Mouse (Mus musculus): Measurements from ENCODE around the gene Pla2g16.

The Pla2g16 gene

DNA sequence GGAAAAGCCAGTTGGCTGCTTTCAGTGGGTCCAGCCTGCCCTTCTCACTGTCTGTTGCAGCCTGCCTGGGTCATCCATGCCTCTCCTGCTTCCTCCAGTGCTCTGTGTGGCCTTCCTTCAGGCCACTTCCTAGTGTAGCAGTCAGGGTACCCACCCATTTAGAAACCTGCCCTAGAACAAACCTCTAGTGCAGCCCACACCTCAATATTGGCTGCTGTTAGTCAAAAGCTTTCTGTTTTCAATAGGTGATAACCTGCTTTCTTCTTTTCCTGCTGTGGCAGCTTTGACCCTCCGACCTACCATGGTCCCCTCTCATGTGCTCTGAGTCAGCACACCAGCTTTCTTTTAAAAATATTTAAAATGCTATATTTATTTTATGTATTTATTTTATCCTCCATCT, 7.2 kb downstream of the Pla2g16 start:
- DNase-seq (ENCODE audit: low spot score) = no peak

DNA sequence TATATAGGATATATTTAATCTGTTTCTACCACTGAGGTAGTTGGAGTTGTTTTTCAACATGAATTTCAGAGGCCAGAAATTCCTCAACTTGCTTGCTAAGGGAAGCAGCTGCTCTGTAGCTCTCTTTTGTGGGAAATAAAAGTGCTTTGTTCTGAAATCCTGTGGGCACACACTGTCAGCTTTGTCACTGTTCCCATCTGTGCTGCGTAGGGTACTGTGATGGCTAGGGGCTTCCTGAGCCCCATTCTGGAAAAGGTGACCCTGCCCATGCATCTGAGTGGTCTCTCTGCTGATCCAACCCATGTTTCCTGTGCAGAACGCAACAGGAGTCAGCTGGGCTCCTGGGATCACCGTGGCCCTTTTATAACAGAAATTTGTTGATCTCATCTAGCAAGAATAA, 9.6 kb downstream of the Pla2g16 start:
- no peak for DNase-seq (ENCODE audit: low spot score)

DNA sequence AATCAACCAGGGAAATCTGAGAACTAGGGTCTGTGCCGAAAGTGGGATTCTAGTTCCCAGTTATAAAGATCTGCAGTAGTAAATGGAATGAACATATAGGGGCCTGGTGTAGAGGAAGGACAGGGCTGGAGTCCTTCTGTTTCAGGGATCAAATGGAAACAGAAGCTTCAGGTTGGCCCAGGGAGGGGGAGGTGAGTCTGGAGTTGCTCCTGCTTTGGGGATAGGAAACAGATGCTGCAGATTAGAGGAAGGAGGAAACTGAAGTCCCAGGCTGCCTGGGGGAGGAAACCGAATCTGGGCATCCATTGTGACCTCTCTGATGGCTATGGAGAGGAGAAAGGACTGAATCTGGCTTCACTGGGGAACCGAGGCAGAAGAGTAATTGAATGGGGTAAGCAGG, 11.1 kb downstream of the Pla2g16 start:
- DNase-seq (ENCODE audit: low spot score) = no peak

DNA sequence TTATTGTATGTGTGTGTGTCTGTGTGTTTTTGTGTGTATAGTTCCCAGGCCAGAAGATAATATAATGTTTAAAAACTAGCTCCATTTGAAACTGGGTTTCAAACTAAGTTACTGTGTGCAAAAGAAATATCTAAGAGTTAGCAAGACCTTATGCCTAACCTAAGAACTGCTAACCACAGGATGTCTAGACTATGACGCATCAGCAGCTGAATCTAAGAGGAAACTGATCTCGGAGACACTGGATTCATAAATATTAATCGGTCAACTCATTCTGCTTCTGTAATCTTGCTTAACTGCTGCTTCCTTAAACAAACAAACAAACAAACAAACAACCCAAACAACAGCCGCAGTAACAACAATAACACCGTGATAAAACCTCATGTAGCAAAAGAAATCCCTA, 12.4 kb downstream of the Pla2g16 start:
- DNase-seq (ENCODE audit: low spot score) = no peak

DNA sequence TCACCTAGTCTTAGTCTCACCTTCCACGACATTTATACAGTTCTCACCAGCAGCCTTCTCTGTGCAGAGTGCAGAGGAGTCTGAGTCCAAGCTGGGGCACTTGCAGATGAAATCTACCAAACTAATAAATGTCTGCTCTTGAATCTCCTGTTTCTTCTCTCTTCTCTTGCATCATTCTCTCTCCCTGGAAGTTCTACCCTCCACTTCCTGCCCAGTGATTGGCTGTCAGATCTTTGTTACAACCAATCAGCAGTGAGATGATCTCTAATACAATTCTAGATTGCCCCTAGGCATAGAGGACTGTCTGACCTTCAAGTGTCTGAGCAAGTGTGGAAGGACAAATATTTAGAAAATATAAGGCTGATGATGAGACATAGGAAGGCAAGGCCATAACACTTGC, 18.9 kb downstream of the Pla2g16 start:
- DNase-seq (ENCODE audit: low spot score) = no peak

DNA sequence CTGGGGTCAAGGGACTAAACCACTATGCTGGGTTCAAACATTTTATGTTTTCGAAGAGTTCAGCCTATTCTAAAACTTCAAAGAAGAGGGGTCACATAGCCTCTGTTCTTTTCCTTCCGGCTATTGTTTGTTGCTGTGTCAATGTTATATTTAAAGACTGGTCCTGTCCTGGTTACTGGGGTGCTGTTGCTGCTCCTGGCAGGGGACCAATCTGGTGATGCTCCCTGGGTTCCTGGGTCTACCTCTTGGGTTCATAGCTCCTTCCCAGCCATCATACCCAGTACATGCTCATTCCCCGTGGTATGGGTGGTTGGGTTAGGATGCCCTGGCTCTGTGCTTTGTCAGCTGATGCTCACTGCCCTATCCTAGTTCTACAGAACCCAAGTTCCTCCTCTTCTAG, 20.5 kb downstream of the Pla2g16 start:
- no peak for DNase-seq (ENCODE audit: low spot score)

DNA sequence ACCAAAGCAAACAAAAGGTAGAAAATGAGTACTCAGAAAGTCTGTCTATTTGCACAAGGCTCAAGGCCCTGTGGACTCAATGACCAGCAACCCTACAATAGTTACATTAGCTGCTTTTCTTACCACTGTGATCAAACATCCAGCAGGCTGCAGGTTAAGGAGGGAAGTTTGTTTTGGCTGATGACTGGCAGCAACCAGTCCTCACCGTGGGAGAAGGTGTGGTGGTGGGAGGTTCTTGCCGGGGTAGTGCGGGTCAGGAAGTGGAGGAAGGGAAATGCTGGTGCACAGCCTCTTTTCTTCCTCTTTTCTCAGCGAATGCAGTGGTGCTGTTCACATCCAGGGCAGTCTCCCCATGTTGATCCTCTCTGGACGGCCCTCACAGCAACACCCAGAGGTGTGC, 23.8 kb downstream of the Pla2g16 start:
- DNase-seq (ENCODE audit: low spot score) = no peak

DNA sequence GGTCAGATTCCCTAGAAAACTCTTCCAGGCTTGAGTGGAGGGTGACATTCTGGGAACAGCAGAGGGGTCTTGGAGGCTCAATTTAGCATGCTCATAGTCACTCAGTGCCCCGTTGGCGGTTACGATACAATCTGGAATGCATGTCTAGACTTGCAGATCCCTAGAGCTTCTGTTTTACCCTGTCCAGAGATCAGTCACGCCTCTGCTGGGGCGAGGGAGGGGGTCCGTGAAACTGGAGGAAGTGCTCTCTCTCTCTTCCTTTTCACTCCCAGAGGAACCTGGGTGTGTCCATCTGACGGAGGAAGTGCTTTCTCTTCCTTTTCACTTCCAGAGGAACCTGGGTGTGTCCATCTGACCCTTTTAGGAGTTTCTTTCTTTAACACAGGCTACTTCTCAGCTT, 25.8 kb downstream of the Pla2g16 start:
- no peak for DNase-seq (ENCODE audit: low spot score)

DNA sequence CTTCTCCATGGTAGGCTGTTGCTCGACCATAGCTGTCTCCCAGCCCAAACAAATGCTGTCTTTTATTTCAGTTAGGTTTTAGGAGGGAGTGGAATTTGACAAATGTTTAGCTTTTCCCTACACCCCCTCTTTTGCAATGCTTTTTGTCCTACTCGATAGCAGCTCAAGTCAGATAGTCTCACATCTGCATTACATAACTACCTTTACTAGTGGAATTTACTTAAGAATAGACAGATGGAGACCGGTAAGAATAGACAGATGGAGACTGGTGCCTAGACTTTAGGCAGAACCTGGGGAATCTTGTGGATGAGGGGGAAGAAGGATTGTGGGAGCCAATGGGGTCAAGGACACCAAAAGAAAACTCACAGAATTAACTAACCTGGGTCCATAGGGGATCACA, 26.3 kb downstream of the Pla2g16 start:
- no peak for DNase-seq (ENCODE audit: low spot score)

DNA sequence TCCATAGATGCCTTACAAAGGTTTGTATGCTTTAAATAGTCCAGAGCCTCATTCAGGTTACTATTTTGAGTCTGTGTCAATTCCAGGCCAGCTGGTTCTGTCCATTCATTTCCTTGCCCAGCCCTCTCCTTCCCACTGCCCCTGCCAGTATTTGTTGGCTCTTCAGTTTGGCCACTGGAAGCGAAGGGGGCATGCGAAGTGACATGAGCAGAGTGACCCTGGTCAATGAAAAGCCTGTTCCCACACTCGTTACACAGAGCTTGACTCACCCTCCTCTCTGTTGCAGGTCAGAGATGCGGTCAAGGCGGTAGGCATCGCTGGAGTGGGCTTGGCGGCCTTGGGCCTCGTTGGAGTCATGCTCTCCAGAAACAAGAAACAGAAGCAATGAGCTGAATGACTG, 28.0 kb downstream of the Pla2g16 start:
- DNase-seq (ENCODE audit: low spot score) = no peak

DNA sequence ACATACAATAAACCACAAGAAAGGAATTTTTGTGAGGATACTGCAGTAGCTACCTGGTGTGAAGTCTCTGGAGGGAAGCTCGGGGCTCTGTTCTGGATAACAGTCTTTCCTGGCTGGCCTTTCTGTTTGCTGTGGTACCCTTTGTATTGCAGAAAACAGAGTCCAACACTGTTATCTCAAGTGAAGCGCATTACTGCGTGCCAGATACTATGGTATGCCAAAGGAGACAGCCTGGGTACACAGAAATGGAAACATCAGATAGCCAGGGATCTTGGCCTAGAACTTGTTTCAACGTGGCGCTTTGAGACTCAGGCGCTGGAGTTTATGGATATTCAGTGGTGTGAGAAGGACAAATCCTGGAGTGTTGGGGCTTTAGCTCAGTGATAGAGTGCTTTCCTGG, 28.5 kb downstream of the Pla2g16 start:
- no peak for DNase-seq (ENCODE audit: low spot score)

DNA sequence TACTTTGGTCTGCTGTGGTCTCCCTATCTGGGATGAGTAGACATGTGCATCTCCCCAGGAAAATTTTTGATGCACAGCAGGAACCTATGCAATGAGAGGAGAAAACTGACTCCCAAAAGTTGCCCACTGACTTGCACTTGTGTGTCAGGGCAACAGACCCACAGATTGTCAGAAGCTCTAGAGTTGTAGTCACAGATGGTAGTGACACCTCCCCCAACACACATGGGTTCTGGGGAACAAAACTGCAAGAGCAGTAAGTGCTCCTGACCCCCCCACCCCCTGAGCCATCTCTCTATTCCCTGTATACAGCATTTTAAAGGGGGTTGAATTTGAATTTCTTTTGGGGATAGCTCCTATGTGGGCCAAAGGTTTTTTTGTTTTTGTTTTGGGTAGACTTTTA, 33.5 kb downstream of the Pla2g16 start:
- no peak for DNase-seq (ENCODE audit: low spot score)

DNA sequence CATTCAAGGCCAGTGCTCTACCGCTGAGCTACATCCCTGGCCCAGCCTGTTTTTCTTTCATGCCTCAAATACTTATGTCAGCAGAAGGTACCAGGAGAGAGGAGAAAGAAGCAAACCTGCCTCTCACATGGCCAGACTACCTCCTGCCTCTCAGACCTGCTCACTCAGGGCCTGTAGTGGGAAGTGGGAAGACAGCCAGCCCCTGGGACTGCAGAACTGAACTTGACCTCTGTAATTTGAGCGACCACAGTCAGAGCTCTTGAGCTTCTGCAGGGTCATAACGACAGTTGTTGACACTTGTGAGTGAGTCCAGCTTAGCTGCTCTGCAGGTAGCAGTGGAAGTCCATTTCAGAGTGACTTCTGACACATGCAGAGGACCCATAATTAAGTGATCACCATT, 34.8 kb downstream of the Pla2g16 start:
- no peak for DNase-seq (ENCODE audit: low spot score)

DNA sequence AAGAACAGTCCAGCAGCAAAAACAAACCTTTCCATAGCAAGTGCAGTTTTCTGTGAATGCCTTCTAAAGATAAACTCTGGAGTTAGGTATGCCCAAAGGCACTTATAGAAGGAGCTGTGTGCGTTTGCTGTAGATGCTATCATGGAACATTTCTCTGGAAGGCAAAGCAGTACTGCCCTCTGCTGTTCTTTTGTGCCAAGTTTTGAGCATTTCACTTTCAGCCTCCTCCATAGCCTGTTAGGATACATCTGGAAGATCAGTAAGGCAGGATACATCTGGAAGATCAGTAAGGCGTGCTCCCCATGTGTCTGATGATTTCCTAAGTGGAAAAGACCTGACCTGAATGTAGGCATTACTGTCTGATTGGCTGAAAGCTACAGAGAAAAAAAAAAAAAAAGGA, 38.3 kb downstream of the Pla2g16 start:
- no peak for DNase-seq (ENCODE audit: low spot score)

DNA sequence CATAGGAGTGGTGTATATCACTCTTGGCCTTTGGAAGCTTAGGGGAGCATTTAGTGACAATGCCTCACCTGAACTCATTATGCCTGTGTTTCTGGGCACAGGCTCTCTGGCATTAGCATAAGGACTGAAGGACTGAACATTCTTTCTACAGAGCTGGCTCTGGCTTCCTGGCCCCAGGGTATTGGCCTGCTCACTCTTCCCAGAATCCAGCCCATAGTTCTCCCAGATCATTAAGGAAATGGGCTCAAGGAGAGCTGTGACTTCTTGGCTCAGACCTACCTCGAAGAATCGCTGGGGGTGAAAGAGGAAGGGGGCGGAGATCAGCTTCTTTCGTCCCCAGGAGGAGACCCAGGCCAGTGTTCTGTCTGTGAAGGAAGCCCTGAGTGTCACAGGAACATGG, 41.2 kb downstream of the Pla2g16 start:
- DNase-seq (ENCODE audit: low spot score) = no peak

DNA sequence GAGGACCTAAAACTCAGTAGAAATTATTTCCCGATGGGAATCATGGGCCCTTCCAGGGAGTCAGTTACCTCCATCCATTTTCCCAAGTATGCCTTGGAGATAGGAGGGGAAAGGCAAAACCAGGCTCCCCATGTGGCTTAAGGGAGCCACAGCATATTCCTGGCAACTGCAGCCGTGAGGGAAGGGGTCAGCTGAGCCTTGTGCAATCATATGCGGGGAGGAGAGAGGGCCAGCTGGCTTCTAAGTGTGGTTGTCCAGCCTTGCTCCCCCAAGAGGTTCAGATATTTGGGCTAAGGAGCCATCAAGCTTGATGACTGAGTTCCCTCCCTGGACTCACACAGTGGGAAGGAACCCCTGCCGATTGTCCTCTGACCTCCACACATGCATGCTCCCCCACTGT, 44.3 kb downstream of the Pla2g16 start:
- DNase-seq (ENCODE audit: low spot score) = no peak

DNA sequence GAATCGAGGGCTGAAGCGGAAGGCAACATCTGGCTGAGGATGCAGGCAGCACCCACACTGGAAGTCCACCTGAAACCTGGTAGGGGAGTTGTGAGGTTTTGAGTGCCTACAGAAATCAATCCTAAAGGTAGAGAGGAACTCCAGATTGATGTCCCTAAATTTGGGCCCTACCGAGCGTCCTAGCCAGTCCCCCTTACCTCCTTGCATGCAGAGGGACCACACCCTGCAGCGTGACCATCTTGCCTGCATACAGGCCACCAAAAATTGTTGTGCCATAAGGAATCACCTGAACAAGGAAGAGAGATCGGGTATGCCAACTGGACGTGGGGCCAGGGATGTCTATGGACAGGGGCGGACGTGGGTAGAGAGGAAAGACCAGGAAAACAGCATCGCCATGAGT, 46.8 kb downstream of the Pla2g16 start:
- no peak for DNase-seq (ENCODE audit: low spot score)

DNA sequence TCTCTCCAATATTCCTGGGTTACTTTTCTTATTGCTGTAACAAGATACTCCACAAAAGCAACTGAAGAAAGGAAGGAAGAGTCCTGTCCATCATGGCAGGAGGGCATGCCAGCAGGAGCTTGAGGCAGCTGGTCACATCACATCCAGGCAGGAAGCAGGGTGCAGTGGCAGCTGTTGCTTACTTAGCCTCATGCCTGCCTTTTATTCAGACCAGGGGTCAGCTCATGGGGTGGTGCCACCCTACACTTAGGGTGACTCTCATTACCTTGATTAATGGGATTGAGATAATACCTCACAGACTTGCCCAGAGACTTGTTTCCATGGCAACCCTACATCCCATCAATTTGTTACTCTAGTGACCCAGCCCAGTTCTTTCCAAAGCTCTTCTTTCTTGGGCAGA, 47.8 kb downstream of the Pla2g16 start:
- DNase-seq (ENCODE audit: low spot score) = no peak

DNA sequence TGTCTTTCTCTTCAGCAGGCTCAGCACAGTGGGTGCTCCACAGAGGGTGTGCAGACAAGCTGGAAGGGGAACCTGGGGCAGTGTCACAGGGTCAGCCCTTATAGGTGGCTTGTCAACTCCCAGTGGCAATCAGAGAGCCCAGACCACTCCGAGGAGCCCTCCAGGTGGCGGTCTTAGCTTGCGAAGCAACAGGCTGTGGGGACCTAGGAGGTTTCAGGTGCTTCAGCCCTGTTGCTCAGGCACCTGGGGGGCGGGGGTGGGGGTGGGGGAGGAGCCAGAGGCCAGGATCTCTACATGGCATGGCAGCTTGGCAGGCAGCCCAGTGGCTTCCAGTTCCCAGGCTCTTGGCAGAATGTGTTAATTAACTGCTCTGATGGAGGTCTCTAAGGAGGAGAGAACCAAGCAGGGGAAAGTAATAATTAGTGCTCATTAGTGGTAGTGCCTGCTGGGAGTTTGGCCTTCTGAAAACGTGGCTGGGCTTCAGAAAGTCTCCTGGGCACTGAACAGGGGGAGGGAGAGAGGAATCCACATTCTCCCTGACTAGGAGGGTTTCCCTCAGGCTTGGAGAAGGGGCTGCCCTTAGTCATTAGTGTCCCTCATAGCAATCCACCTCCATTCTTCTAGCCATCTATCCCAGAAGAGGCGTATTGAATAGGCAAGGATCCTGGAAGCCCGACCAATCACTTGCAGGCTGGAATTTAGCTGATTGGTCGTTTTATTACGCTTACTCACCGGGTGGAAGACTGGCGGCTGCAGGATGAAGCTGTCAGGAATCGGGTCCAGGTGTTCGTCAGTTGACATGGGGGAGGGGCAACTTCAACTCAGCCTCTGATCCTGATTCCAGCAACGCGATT, 48.9 kb downstream of the Pla2g16 start:
- DNase-seq (ENCODE audit: low spot score) = no peak

DNA sequence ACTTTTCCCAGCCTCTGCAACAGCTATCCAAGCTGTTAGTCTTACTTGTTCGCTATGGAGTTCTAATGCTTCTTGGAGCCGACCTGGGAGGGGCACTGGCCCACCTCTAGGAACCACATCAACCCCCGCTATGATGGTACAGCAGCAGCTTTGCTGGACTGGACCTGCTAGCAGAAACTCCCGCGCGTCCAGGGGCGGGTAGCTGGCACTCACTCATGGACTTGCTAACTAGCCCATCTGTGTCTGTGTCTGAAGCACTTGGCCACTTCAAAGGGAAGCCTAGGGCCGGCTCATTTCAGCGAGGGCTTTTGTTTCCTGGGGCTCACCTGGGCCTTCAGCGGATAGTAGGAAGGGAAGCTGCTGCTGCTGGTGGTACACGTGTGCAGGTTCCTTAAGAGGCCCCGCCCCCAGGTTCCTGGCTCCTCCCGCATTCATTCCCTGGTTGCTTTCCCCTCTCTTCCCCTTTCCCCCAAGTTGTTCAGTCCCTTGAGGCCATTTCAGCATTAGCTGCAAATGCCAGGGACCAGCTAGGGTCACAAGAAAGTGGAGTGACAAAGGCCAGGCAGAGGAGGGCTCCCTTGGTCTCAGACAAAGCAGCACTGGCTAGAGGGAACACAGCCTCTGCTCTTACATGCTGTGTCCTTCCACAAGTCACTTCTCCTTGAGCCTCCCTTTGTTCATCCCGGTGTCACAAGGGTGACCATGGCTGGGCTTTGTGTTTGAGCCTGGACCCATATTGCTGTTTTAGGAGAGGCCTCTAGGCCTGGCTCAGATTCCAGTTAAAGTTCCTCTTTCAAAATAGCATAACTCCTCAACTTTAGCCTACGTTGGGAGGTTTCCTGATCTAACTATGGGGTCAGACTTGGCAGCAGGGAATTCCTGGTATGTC, 49.8 kb downstream of the Pla2g16 start, which contains the start of gene Lgals12:
TSS of gene Lgals12 (minus strand) at position 393 of the 889 bp plus-strand sequence.
- no peak for DNase-seq (ENCODE audit: low spot score)

DNA sequence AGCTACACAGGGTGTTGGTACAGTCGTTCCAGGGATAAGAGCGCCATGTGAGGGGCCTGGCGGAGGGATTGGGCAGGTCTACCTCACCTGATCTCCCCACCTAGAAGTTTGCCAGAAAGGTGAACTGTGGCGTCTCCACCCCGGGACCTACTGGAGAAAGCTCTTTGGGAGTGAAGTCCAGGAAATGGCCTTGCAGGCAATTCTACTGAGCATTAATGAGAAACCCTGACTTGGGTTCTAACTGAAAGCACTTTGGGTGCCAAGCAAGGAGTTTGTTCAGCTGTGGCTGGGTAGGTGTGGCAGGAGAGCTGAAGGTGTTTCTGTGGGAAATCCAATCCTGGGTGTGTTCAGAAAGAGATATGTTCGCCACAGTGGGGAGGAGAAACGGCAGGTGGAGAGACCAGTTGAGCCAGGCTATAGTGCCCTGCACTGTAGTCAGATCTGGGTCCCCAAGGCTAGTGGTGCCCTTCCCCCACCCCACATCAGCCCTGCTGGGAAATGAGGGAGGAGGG, 50.5 kb downstream of the Pla2g16 start:
- DNase-seq (ENCODE audit: low spot score) = no peak

DNA sequence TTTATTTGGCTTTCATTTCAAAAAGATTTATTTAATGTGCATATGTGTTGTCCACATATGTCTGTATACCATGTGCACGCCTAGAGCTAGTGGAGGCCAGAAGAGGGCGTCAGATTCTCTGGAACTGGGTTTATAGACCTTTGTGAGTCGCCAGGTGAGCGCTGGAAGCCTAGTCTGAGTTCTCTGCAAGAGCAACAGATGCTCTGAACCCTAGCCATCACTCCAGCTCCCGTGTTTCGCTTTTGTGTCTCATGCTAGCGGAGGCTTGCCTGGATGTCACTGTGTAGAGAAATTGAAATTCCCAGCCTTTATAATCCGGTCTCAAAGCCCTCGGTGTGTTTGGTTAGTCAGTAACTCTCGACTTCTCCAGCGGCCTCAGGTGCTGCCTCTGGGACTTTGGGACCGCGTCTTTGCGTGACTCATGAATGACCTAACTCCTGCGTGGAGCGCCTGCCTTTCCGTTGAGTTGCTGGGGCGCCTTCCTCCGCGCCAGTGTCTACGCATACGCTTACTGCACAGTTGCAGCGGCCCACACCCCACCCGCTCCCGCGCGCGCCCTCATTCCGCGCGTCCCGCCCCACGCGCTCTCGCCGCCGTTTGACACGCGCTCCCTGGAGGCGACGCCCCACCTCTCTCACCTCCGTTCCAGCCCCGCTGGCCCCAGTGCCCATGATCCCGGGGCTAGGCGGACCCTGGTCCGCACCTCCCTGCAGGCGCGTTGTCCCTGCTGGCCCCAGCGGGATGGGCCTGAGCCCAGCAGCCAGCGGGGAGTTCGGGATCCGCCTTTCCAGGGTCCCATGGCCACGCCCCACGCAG, 54.9 kb downstream of the Pla2g16 start, which contains the start of gene Hrasls5:
TSS of gene Hrasls5 (plus strand) at position 600 of the 816 bp plus-strand sequence.
- no peak for DNase-seq (ENCODE audit: low spot score)

Measured in ovary, postnatal 10 days (tissue).